Mouse (Mus musculus) induced T-regulatory cell, adult 2 months (primary cell): Measurements from ENCODE around the gene Serp1.
"Not testable (repeated sequence)": the region's sequence is repeated elsewhere in the genome, so short reads cannot be mapped to it uniquely, and the experiment has no call there.

Source experiments
- DNase-seq: peaks from one replicate; pipeline ENCODE4 v3.0.0-alpha.2; 2012; ENCODE audit warnings: low read depth

Gene Serp1

DNA sequence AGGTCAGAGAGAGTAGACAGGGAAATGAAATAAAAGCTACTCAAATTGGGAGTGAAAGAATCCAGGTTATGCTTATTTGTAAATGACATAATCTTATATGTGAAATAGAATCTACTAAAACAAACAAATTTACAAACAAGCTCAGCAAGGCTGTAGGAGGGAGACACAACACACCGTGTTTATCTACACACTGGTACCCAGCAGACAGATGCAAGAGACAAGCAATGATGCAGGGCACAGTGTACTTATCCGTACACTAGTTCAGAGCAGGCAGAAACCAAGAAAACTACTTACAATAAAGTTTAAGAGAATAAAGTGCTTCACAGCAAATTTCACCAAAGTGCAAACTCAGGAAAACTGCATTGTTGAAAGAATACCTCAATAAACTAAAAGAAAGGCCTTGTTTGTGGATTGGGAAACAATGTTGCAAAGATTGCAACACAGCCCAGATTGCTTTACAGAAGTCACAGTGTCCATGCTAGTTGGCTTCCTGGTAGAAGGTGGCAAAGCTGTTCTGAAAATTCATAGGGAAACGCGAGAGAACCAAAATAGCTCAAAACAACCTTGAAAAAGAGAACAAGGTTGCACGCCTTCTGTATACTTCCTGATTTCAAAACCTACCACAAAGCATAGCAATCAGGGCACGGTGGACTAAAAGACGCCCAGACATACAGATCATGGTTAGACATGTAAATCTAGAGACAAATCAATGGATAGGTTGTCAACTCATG is 17.5 kb downstream of the Serp1 start:
- no peak for DNase-seq

DNA sequence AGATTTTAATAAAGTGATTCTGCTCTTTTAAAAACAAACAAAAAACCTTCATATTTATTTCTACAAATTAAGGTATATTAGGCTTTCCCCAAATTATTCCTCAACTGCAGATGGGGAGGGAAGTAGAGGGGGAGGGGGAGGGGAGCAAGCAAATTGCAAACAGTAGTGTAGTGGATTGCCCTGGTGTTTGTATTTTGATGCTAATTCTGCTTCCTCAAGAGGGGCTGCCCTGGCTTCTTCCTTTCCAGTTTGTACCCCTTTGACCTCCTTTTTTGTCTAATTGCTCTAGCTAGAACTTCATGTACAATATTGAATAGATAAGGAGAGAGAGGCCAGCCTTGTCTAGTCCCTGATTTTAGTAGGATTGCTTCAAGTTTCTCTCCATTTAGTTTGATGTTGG is 21.0 kb downstream of the Serp1 start:
- DNase-seq: no peak

DNA sequence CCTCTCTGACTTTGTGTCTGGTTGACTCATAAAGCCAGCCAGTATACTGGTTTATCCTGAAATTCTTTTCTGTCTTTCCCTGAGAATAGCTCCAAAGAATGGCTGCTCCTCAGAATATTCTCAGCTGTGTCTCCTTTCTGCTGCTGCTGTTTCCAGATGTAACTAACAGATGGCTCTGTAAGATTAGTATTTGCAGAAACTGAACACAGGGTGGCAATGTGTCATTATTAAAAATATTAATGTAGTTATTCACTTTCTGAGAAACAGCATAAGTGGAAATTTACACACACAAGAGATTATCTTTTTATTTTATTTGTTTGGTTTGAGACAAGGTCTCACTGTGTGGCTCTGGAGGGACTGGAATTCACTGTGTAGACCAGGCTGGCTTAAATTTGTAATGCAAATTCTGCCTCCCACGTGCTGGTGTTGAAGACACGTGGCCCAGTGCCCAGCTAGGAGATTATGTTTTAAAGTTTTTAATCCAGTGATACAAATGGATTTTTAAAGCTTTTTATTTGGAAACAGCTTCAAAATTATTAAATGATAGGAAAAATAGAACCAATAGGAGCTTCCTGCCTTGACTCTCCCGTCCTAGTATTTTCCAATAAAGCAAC is 21.9 kb downstream of the Serp1 start:
- DNase-seq: no peak

GRCm38 (mm10) chr3:58501961-58502360 is 23.7 kb downstream of the Serp1 start:
- DNase-seq: no peak

- no peak for DNase-seq
Measured at GRCm38 (mm10) chr3:58493621-58494020, 32.1 kb downstream of the Serp1 start.

DNA sequence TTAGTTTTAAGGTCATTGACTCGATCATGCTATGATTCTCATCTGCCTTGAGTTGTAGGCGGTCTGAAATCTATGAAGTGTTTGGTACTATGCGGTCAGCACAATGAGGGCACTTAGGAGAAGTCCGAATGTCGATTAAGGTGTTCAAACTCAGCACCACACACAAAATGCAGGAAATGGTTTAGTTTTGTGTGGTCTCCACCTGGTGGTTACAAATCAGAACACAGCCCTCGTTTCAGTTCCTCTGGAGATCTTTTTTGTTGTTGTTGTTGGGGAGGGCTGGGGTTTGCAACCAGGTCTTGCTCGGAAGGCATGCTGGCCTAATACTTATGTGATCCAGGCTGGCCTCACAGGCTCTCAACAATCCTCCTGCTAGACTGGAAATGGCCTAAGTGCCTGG is 34.9 kb downstream of the Serp1 start:
- DNase-seq: peak; percentile 65

DNA sequence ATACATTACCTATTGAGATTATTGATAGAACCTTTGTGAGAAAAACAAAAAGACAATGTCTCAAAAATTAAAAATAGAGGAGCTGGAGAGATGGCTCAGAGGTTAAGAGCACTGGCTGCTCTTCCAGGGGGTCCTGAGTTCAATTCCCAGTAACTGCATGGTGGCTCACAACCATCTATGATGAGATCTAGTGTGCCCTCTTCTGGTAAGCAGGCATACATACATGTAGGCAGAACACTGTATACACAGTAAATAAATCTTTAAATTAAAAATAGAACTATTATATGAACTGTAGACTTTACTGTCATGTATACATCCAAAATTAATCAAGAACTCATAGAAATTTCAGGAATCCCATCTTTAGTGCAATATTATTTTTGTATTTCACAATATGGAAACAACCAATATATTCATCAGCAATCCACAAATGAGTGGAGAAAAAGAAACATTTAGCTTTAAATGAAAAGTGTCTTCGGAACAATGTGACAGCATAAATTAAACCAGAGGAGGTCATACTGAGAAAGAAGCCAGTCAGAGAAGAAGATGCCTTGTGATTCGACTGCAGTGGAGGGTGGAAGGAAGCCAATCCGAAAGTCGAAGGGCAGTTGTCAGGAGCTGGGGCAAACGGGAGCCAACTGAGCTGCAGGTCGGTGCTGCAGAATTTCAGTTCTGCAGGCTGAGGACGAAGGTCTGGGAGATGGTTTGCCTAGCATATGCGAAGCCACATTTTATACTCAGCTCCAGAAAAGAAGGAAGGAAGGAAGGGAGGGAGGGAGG is 37.5 kb downstream of the Serp1 start:
- DNase-seq: peak; percentile 36

DNA sequence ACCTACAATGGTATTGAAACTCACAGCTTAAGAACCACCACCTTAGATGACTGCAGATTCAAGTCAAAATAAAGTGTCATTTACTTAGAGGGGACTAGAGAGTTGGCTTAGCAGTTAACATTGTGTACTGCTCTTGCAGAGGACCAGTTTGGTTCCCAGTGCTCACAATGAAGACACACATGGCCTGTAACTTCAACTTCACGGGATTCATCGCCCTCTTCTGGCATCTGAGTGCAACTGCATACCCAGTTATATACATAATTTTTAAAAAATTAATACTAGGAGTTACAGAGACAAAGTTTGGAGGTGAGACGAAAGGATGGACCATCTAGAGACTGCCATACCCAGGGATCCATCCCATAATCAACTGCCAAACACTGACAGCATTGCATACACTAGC is 38.6 kb downstream of the Serp1 start:
- peak; percentile 36 for DNase-seq

DNA sequence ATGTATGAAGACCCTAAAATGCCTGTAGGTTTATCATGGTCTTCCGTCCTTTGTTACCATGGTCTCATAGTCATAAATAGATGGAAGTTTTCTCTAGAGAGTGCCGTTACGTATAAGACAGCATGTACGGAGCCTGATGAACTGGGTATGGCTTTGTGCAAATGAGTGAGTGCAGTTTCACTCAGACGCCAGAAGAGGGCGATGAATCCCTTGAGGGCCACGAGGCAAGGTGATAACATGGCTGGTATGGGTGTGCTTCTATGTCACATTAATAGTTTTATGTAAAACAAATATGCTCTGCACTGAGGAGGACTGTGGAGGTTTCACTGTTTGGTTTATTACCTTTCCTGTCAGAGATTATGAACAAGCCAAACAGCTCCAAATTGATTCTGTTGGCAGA is 39.8 kb downstream of the Serp1 start:
- DNase-seq: peak; percentile 72

GRCm38 (mm10) chr3:58478755-58479455 is 46.8 kb downstream of the Serp1 start:
- DNase-seq: no peak

DNA sequence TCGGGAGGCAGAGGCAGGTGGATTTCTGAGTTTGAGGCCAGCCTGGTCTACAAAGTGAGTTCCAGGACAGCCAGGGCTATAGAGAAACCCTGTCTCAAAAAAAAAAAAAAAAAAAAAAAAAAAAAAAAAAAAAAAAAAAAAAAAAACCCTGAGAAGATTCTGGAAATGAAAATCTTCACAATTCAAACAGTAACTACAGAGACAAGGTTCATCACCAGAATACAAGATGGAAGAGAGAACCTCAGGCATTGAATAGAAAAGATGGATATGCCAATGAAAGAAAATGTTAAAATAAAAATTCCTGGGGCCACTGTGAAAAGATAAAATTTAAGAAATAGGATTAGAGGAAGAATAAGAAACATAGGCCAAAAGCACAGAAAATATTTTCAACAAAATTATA is 50.4 kb downstream of the Serp1 start:
- DNase-seq: not testable (repeated sequence)
